Mouse (Mus musculus) liver, postnatal 0 days (tissue): ENCODE measurements at regions not wholly inside any gene's neighbourhood (a gene's known extent, or its start where the extent isn't known, plus 50 kb on each side); places are given as distances from the start of the nearest gene placed in this dataset.

Experiments used
- ATAC-seq: fragments of 200-750 bp; cut with Nextera tagmentation; 2 replicates; pipeline ENCODE4 v1.8.0; 2017; ENCODE audit warnings: mild to moderate bottlenecking, moderate library complexity
- DNase-seq: peaks from one replicate; pipeline ENCODE4 v3.0.0-alpha.2; 2016
- H3K27ac ChIP-seq: fragments of 300-500 bp; sonication (generic); 2 replicates; pipeline ENCODE4 v1.5.1; 2014; ENCODE audit warnings: antibody characterized with exemption, moderate library complexity, mild to moderate bottlenecking, low read depth
- H3K27me3 ChIP-seq: fragments of 300-500 bp; sonication (generic); 2 replicates; pipeline ENCODE4 v1.6.1; 2014; ENCODE audit warnings: low read length, control low read depth, mixed read lengths; ENCODE audit not compliant: insufficient read depth
- H3K36me3 ChIP-seq: fragments of 300-500 bp; sonication (generic); replicated peaks from 2 replicates; pipeline ENCODE4 v1.6.1; 2014; ENCODE audit warnings: mild to moderate bottlenecking, control low read depth, low read length, moderate library complexity, mixed read lengths; ENCODE audit not compliant: insufficient read depth
- H3K4me1 ChIP-seq: fragments of 300-500 bp; sonication (generic); 2 replicates; pipeline ENCODE4 v1.6.1; 2014; ENCODE audit warnings: antibody characterized with exemption, mild to moderate bottlenecking, control low read depth; ENCODE audit not compliant: insufficient read depth
- H3K4me2 ChIP-seq: fragments of 300-500 bp; sonication (generic); 2 replicates; pipeline ENCODE4 v1.6.1; 2014; ENCODE audit warnings: low read depth, mild to moderate bottlenecking, low read length, moderate library complexity, mixed read lengths
- H3K4me3 ChIP-seq: fragments of 300-500 bp; sonication (generic); 2 replicates; pipeline ENCODE4 v1.5.1; 2014; ENCODE audit warnings: low read depth, low read length
- H3K9ac ChIP-seq: fragments of 300-500 bp; sonication (generic); replicated peaks from 2 replicates; pipeline ENCODE4 v1.6.1; 2014; ENCODE audit warnings: mild to moderate bottlenecking, moderate library complexity
- H3K9me3 ChIP-seq: fragments of 300-500 bp; sonication (generic); 2 replicates; pipeline ENCODE4 v1.6.1; 2016; ENCODE audit warnings: mild to moderate bottlenecking, control low read depth, low read length, mixed read lengths
- CTCF ChIP-seq: sonication (generic); IDR thresholded peaks from 2 replicates; pipeline ENCODE4 v1.5.1; 2016; ENCODE audit warnings: antibody characterized with exemption, low read depth
- EP300 ChIP-seq: IDR thresholded peaks from 2 replicates; pipeline ENCODE4 v1.6.1; 2016; ENCODE audit warnings: antibody characterized with exemption, low read depth, mild to moderate bottlenecking
- WGBS: fragments of 180-500 bp; shearing (Covaris S2); extraction: QIAGEN DNeasy Blood & Tissue Kit; methylation state at CpG from one replicate; pipeline ENCODE4 v1.1.7; 2014; ENCODE audit not compliant: insufficient replicate concordance; 5-methylcytosine and 5-hydroxymethylcytosine counted together

- Histone ChIP-seq H3K4me2 (no peak overlapping the region), H3K4me3 (no peak overlapping the region), H3K9ac (no peak overlapping the region), H3K36me3 (no peaks in the 10 kb centered on the region), H3K27ac (no peak overlapping the region), H3K9me3 (no peaks in the 10 kb centered on the region), H3K4me1 (no peaks in the 10 kb centered on the region), H3K27me3 (no peaks in the 10 kb centered on the region)
- 73% methylated on average over 13 of the region's 13 CpGs for WGBS
- no peak for ATAC-seq
- DNase-seq, result no peak
- TF ChIP-seq EP300, result no peak
Measured at GRCm38 (mm10) chr3:41239801-41240200, 157.0 kb upstream of the Pgrmc2 start.

- H3K27me3 ChIP-seq, result no peaks in the 10 kb centered on the region
- ATAC-seq, result no peak
- H3K4me3 ChIP-seq, result no peak overlapping the region
- WGBS, result 81% methylated on average over 6 of the region's 6 CpGs
- no peaks in the 10 kb centered on the region for H3K36me3 ChIP-seq
- H3K4me2 ChIP-seq, result no peak overlapping the region
- no peak overlapping the region for H3K27ac ChIP-seq
- TF ChIP-seq EP300, result no peak
- no peak for TF ChIP-seq CTCF
- no peak overlapping the region for H3K9ac ChIP-seq
- no peaks in the 10 kb centered on the region for H3K4me1 ChIP-seq
- DNase-seq, result no peak
- no peaks in the 10 kb centered on the region for H3K9me3 ChIP-seq
Measured at GRCm38 (mm10) chr3:41239246-41239645, 156.4 kb upstream of the Pgrmc2 start.

- H3K4me1 ChIP-seq, result no peaks in the 10 kb centered on the region
- no peak for ATAC-seq
- no peak overlapping the region for H3K4me2 ChIP-seq
- TF ChIP-seq EP300, result no peak
- WGBS, result 78% methylated on average over 7 of the region's 7 CpGs
- DNase-seq, result no peak
- H3K4me3 ChIP-seq, result no peak overlapping the region
- no peaks in the 10 kb centered on the region for H3K9me3 ChIP-seq
- no peak overlapping the region for H3K9ac ChIP-seq
- no peaks in the 10 kb centered on the region for H3K36me3 ChIP-seq
- H3K27ac ChIP-seq, result no peak overlapping the region
- no peaks in the 10 kb centered on the region for H3K27me3 ChIP-seq
Measured at GRCm38 (mm10) chr3:41238046-41238445, 155.2 kb upstream of the Pgrmc2 start.

- Histone ChIP-seq H3K4me3 (no peak overlapping the region), H3K9ac (no peak overlapping the region), H3K9me3 (no peaks in the 10 kb centered on the region), H3K27me3 (no peaks in the 10 kb centered on the region), H3K4me1 (no peaks in the 10 kb centered on the region), H3K4me2 (no peak overlapping the region), H3K27ac (no peak overlapping the region), H3K36me3 (no peaks in the 10 kb centered on the region)
- no peak for TF ChIP-seq EP300
- TF ChIP-seq CTCF, result no peak
- ATAC-seq (no peak), DNase-seq (no peak)
- WGBS, result 75% methylated on average over 2 of the region's 2 CpGs
Measured at GRCm38 (mm10) chr3:41235610-41236009, 152.8 kb upstream of the Pgrmc2 start.

- no peak for ATAC-seq
- WGBS, result 48% methylated on average over 9 of the region's 9 CpGs
- no peaks in the 10 kb centered on the region for H3K36me3 ChIP-seq
- H3K27ac ChIP-seq, result no peak overlapping the region
- H3K27me3 ChIP-seq, result no peaks in the 10 kb centered on the region
- H3K4me3 ChIP-seq, result no peak overlapping the region
- H3K9me3 ChIP-seq, result no peaks in the 10 kb centered on the region
- no peak for DNase-seq
- no peak overlapping the region for H3K4me2 ChIP-seq
- no peak overlapping the region for H3K9ac ChIP-seq
- no peaks in the 10 kb centered on the region for H3K4me1 ChIP-seq
- TF ChIP-seq CTCF, result no peak
- TF ChIP-seq EP300, result no peak
Measured at GRCm38 (mm10) chr3:41234994-41235393, 152.1 kb upstream of the Pgrmc2 start.

- Histone ChIP-seq H3K27me3 (no peaks in the 10 kb centered on the region), H3K4me1 (no peaks in the 10 kb centered on the region), H3K36me3 (no peaks in the 10 kb centered on the region), H3K4me3 (no peak overlapping the region), H3K9ac (no peak overlapping the region), H3K27ac (no peak overlapping the region), H3K4me2 (no peak overlapping the region), H3K9me3 (no peaks in the 10 kb centered on the region)
- TF ChIP-seq CTCF (no peak), EP300 (no peak)
- no peak for DNase-seq
- ATAC-seq, result no peak
- 57% methylated on average over 7 of the region's 7 CpGs for WGBS
Measured at GRCm38 (mm10) chr3:41234191-41234590, 151.3 kb upstream of the Pgrmc2 start.

- H3K9ac ChIP-seq, result no peak overlapping the region
- no peak overlapping the region for H3K27ac ChIP-seq
- H3K36me3 ChIP-seq, result no peaks in the 10 kb centered on the region
- H3K4me3 ChIP-seq, result no peak overlapping the region
- H3K9me3 ChIP-seq, result no peaks in the 10 kb centered on the region
- no peak for ATAC-seq
- H3K27me3 ChIP-seq, result no peaks in the 10 kb centered on the region
- no peak for DNase-seq
- TF ChIP-seq CTCF, result no peak
- no peak for TF ChIP-seq EP300
- no peak overlapping the region for H3K4me2 ChIP-seq
- H3K4me1 ChIP-seq, result no peaks in the 10 kb centered on the region
- 81% methylated on average over 8 of the region's 8 CpGs for WGBS
Measured at GRCm38 (mm10) chr3:41233439-41233838, 150.6 kb upstream of the Pgrmc2 start.
